Mouse (Mus musculus) forelimb bud, embryonic 11.5 days (tissue): Measurements from ENCODE around the gene Gm20431.

Source experiments
- DNase-seq: peaks from one replicate; pipeline ENCODE4 v3.0.0-alpha.2; 2012; ENCODE audit warnings: low read depth, low spot score

The Gm20431 gene

GRCm38 (mm10) chr2:167661270-167662203 lies at the start of gene Gm20431:
Gene Gm20431 (minus strand): TSS chr2:167661496.
- DNase-seq, result peak; percentile 92

- no peak for DNase-seq
Observed at GRCm38 (mm10) chr2:167710574-167710973, 49.3 kb upstream of the Gm20431 start.

- DNase-seq, result no peak
Observed at GRCm38 (mm10) chr2:167709969-167710368, 48.7 kb upstream of the Gm20431 start.

- DNase-seq, result no peak
Observed at GRCm38 (mm10) chr2:167708373-167708772, 47.1 kb upstream of the Gm20431 start.

GRCm38 (mm10) chr2:167706183-167706939 lies 45.1 kb upstream of the Gm20431 start:
- no peak for DNase-seq

GRCm38 (mm10) chr2:167704409-167704808 lies 43.1 kb upstream of the Gm20431 start:
- no peak for DNase-seq

- no peak for DNase-seq
Observed at GRCm38 (mm10) chr2:167702126-167702525, 40.8 kb upstream of the Gm20431 start.

- DNase-seq, result no peak
Observed at GRCm38 (mm10) chr2:167701472-167701871, 40.2 kb upstream of the Gm20431 start.

- no peak for DNase-seq
Observed at GRCm38 (mm10) chr2:167700018-167700417, 38.7 kb upstream of the Gm20431 start.

GRCm38 (mm10) chr2:167697902-167698301 lies 36.6 kb upstream of the Gm20431 start:
- DNase-seq, result no peak

GRCm38 (mm10) chr2:167696143-167696542 lies 34.8 kb upstream of the Gm20431 start:
- DNase-seq, result no peak

GRCm38 (mm10) chr2:167695491-167695890 lies 34.2 kb upstream of the Gm20431 start:
- no peak for DNase-seq

- DNase-seq, result no peak
Observed at GRCm38 (mm10) chr2:167694963-167695362, 33.7 kb upstream of the Gm20431 start.

- no peak for DNase-seq
Observed at GRCm38 (mm10) chr2:167694244-167694643, 32.9 kb upstream of the Gm20431 start.

- no peak for DNase-seq
Observed at GRCm38 (mm10) chr2:167693540-167693939, 32.2 kb upstream of the Gm20431 start.

GRCm38 (mm10) chr2:167692831-167693230 lies 31.5 kb upstream of the Gm20431 start:
- DNase-seq, result no peak

GRCm38 (mm10) chr2:167691871-167692661 lies 30.8 kb upstream of the Gm20431 start:
- DNase-seq, result no peak

- DNase-seq, result no peak
Observed at GRCm38 (mm10) chr2:167691410-167691809, 30.1 kb upstream of the Gm20431 start.

- DNase-seq, result no peak
Observed at GRCm38 (mm10) chr2:167690962-167691311, 29.6 kb upstream of the Gm20431 start.

GRCm38 (mm10) chr2:167690219-167690961 lies 29.1 kb upstream of the Gm20431 start:
- DNase-seq, result no peak
